Mouse (Mus musculus): ENCODE results near the gene Anks1.
A peak's percentile ranks its signal among the peaks of the same experiment; 100 is the strongest.

Gene Anks1

GRCm38 (mm10) chr17:28097308-28097707, 188.2 kb downstream of the Anks1 start:
- Histone ChIP-seq H3K4me1 (replicated peaks; ENCODE audit: low read depth, low read length) (peaks cover 44% of the 10 kb centered on the region), H3K9me3 (ENCODE audit: low read length) (peaks cover 5% of the 10 kb centered on the region), H3K4me3 (replicated peaks; ENCODE audit: low read length) (no peak overlapping the region), H3K27me3 (ENCODE audit: insufficient read depth, low read length) (no peaks in the 10 kb centered on the region), H3K36me3 (ENCODE audit: insufficient read depth, low read length) (no peaks in the 10 kb centered on the region)
- TF ChIP-seq CTCF (conservative IDR thresholded peaks at IDR 0.05; ENCODE audit: low read length): no peak
- no peak for TF ChIP-seq NANOG (IDR thresholded peaks at IDR 0.05; ENCODE audit: borderline replicate concordance, low read length)
- TF ChIP-seq POU5F1 (IDR thresholded peaks at IDR 0.05; ENCODE audit: borderline replicate concordance, low read length): no peak

- H3K9me3 ChIP-seq (ENCODE audit: low read length): peaks cover under 1% of the 10 kb centered on the region; the same call in 1 of the 2 replicates
- no peaks in the 10 kb centered on the region for H3K27me3 ChIP-seq (ENCODE audit: insufficient read depth, low read length)
- peaks cover 53% of the 10 kb centered on the region for H3K4me1 ChIP-seq (replicated peaks; ENCODE audit: low read depth, low read length)
- H3K36me3 ChIP-seq (ENCODE audit: insufficient read depth, low read length): no peaks in the 10 kb centered on the region
- TF ChIP-seq POU5F1 (IDR thresholded peaks at IDR 0.05; ENCODE audit: borderline replicate concordance, low read length) (no peak), NANOG (IDR thresholded peaks at IDR 0.05; ENCODE audit: borderline replicate concordance, low read length) (no peak), CTCF (conservative IDR thresholded peaks at IDR 0.05; ENCODE audit: low read length) (no peak)
- no peak overlapping the region for H3K4me3 ChIP-seq (replicated peaks; ENCODE audit: low read length)
Observed at GRCm38 (mm10) chr17:28099086-28099485, 190.0 kb downstream of the Anks1 start.

- Histone ChIP-seq H3K27me3 (ENCODE audit: insufficient read depth, low read length) (peaks cover 11% of the 10 kb centered on the region), H3K9me3 (ENCODE audit: low read length) (no peaks in the 10 kb centered on the region), H3K4me3 (replicated peaks; ENCODE audit: low read length) (no peak overlapping the region), H3K36me3 (ENCODE audit: insufficient read depth, low read length) (no peaks in the 10 kb centered on the region), H3K4me1 (replicated peaks; ENCODE audit: low read depth, low read length) (peaks cover 67% of the 10 kb centered on the region)
- peak; percentile 77 for TF ChIP-seq CTCF (conservative IDR thresholded peaks at IDR 0.05; ENCODE audit: low read length)
- no peak for TF ChIP-seq NANOG (IDR thresholded peaks at IDR 0.05; ENCODE audit: borderline replicate concordance, low read length)
Observed at GRCm38 (mm10) chr17:28100669-28101068, 191.6 kb downstream of the Anks1 start.

GRCm38 (mm10) chr17:28101284-28101887, 192.3 kb downstream of the Anks1 start:
- Histone ChIP-seq H3K36me3 (ENCODE audit: insufficient read depth, low read length) (no peaks in the 10 kb centered on the region), H3K4me3 (replicated peaks; ENCODE audit: low read length) (no peak overlapping the region), H3K27me3 (ENCODE audit: insufficient read depth, low read length) (peaks cover 13% of the 10 kb centered on the region), H3K4me1 (replicated peaks; ENCODE audit: low read depth, low read length) (peaks cover 71% of the 10 kb centered on the region), H3K9me3 (ENCODE audit: low read length) (no peaks in the 10 kb centered on the region)
- TF ChIP-seq POU5F1 (IDR thresholded peaks at IDR 0.05; ENCODE audit: borderline replicate concordance, low read length) (no peak), CTCF (conservative IDR thresholded peaks at IDR 0.05; ENCODE audit: low read length) (no peak), NANOG (IDR thresholded peaks at IDR 0.05; ENCODE audit: borderline replicate concordance, low read length) (no peak)

GRCm38 (mm10) chr17:28101902-28102319, 192.8 kb downstream of the Anks1 start:
- TF ChIP-seq NANOG (IDR thresholded peaks at IDR 0.05; ENCODE audit: borderline replicate concordance, low read length): no peak
- no peak for TF ChIP-seq POU5F1 (IDR thresholded peaks at IDR 0.05; ENCODE audit: borderline replicate concordance, low read length)
- no peak for TF ChIP-seq CTCF (conservative IDR thresholded peaks at IDR 0.05; ENCODE audit: low read length)
- no peaks in the 10 kb centered on the region for H3K9me3 ChIP-seq (ENCODE audit: low read length)
- H3K27me3 ChIP-seq (ENCODE audit: insufficient read depth, low read length): peaks cover 13% of the 10 kb centered on the region
- H3K4me1 ChIP-seq (replicated peaks; ENCODE audit: low read depth, low read length): peaks cover 71% of the 10 kb centered on the region
- H3K4me3 ChIP-seq (replicated peaks; ENCODE audit: low read length): no peak overlapping the region
- H3K36me3 ChIP-seq (ENCODE audit: insufficient read depth, low read length): no peaks in the 10 kb centered on the region

- Histone ChIP-seq H3K27me3 (ENCODE audit: insufficient read depth, low read length) (peaks cover 13% of the 10 kb centered on the region), H3K4me3 (replicated peaks; ENCODE audit: low read length) (peak overlapping the region; percentile 52), H3K9me3 (ENCODE audit: low read length) (no peaks in the 10 kb centered on the region), H3K4me1 (replicated peaks; ENCODE audit: low read depth, low read length) (peaks cover 54% of the 10 kb centered on the region), H3K36me3 (ENCODE audit: insufficient read depth, low read length) (no peaks in the 10 kb centered on the region)
- TF ChIP-seq POU5F1 (IDR thresholded peaks at IDR 0.05; ENCODE audit: borderline replicate concordance, low read length) (no peak), NANOG (IDR thresholded peaks at IDR 0.05; ENCODE audit: borderline replicate concordance, low read length) (no peak), CTCF (conservative IDR thresholded peaks at IDR 0.05; ENCODE audit: low read length) (no peak)
Observed at GRCm38 (mm10) chr17:28104416-28104815, 195.3 kb downstream of the Anks1 start.

GRCm38 (mm10) chr17:28106352-28106751, 197.2 kb downstream of the Anks1 start:
- no peak for TF ChIP-seq NANOG (IDR thresholded peaks at IDR 0.05; ENCODE audit: borderline replicate concordance, low read length)
- TF ChIP-seq POU5F1 (IDR thresholded peaks at IDR 0.05; ENCODE audit: borderline replicate concordance, low read length): no peak
- TF ChIP-seq CTCF (conservative IDR thresholded peaks at IDR 0.05; ENCODE audit: low read length): peak; percentile 99
- Histone ChIP-seq H3K9me3 (ENCODE audit: low read length) (no peaks in the 10 kb centered on the region), H3K36me3 (ENCODE audit: insufficient read depth, low read length) (no peaks in the 10 kb centered on the region), H3K4me1 (replicated peaks; ENCODE audit: low read depth, low read length) (peaks cover 43% of the 10 kb centered on the region), H3K27me3 (ENCODE audit: insufficient read depth, low read length) (peaks cover 18% of the 10 kb centered on the region), H3K4me3 (replicated peaks; ENCODE audit: low read length) (no peak overlapping the region)

- H3K27me3 ChIP-seq (ENCODE audit: insufficient read depth, low read length): peaks cover 18% of the 10 kb centered on the region
- H3K36me3 ChIP-seq (ENCODE audit: insufficient read depth, low read length): no peaks in the 10 kb centered on the region
- peaks cover 43% of the 10 kb centered on the region for H3K4me1 ChIP-seq (replicated peaks; ENCODE audit: low read depth, low read length)
- H3K4me3 ChIP-seq (replicated peaks; ENCODE audit: low read length): peak overlapping the region; percentile 23; the same call in 1 of the 2 replicates
- H3K9me3 ChIP-seq (ENCODE audit: low read length): no peaks in the 10 kb centered on the region
- TF ChIP-seq POU5F1 (IDR thresholded peaks at IDR 0.05; ENCODE audit: borderline replicate concordance, low read length): no peak
- no peak for TF ChIP-seq CTCF (conservative IDR thresholded peaks at IDR 0.05; ENCODE audit: low read length)
- no peak for TF ChIP-seq NANOG (IDR thresholded peaks at IDR 0.05; ENCODE audit: borderline replicate concordance, low read length)
Observed at GRCm38 (mm10) chr17:28107275-28107674, 198.2 kb downstream of the Anks1 start.

GRCm38 (mm10) chr17:28112266-28112665, 203.2 kb downstream of the Anks1 start:
- Histone ChIP-seq H3K36me3 (ENCODE audit: insufficient read depth, low read length) (no peaks in the 10 kb centered on the region), H3K9me3 (ENCODE audit: low read length) (no peaks in the 10 kb centered on the region), H3K27me3 (ENCODE audit: insufficient read depth, low read length) (peaks cover 6% of the 10 kb centered on the region; the same call in 1 of the 2 replicates), H3K4me1 (replicated peaks; ENCODE audit: low read depth, low read length) (peaks cover 16% of the 10 kb centered on the region), H3K4me3 (replicated peaks; ENCODE audit: low read length) (no peak overlapping the region)
- no peak for TF ChIP-seq CTCF (conservative IDR thresholded peaks at IDR 0.05; ENCODE audit: low read length)

All from E14TG2a.4 (cell line).